Mouse (Mus musculus) liver (tissue): Measurements from ENCODE around the gene Slc38a8.

ENCODE experiments used
- DNase-seq: peaks from one replicate; pipeline ENCODE4 v3.0.0-alpha.2; 2020; ENCODE audit warnings: mixed read lengths

The Slc38a8 gene

DNA sequence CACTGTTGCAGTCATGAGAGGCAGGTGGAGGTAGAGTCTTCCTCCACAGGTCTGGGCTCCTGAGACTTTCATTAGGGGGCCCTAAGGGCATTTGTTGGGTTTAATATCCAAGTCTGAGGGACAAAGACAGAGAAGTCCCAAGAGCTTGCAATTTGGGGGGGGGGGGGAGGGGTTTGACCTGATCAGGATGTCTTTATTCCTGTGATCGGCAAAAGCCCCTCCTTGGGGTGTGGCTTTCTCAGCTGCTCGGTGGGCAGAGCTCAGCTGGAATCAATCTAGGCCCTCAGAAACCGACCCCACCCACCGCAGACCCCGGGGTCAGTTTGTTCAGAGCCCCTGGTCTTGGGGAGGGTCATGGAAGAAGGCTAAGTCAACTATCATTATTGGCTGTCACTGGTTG is at the start of gene Slc38a8:
Slc38a8 (minus strand) TSS at position 101 of the 400 bp plus-strand sequence.
- no peak for DNase-seq

DNA sequence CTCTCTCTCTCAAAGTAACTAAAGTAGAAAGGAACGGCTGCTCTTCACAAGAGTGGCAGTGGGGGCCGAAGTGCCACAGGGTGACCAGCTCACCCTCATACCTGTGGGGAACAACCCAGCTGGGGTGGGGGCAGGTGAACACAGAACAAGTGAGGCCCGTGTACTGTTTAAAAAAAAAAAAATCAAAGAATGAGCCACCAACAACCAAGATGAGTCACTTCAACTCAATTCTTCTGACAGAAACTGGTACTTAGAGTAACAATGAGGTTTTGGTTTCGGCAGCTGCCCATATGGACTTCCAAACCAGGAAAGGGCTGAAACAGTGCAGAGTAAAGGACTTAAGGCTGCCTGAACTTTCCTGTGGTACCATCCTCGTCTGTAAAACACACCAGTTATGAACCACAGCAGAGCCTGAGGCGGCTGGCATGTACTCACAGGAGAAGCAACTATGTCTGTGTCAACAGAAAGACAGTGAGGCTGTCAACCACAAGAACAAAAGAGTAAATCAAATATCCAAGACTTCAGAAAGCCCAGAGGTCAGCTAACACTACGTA is 47.1 kb upstream of the Slc38a8 start:
- no peak for DNase-seq

DNA sequence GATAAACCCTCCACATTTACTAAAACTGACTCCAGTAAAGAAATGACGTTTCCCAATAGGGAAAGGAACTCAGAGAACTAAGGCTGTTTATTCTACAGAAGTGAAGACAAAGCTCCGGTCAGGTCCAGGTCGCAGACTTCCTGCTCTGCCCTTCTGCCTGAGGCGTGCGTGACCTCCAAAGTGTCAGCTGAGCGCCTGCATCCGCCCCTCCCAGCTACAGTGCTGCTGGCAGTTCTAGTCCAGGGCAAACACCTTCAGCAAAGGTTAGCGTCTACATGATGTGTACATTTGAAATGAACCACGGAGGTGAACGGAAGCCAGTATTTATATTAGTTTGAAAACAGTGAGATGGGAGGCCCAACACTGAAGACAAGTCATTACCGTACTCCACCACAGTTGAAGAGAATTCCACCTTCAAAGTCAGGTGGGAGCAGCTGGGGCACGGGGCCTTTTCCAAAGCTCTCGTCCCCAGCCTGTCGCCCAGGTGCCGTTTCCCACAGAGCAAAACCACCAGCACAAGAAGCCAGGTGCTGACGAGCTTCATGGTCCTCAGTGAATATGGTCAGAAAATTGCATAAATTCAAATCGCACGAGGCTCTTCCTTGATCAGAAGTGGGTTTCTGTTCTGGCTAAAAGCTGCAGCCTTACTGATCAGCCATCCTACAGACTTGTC is 45.7 kb upstream of the Slc38a8 start:
- DNase-seq: no peak

DNA sequence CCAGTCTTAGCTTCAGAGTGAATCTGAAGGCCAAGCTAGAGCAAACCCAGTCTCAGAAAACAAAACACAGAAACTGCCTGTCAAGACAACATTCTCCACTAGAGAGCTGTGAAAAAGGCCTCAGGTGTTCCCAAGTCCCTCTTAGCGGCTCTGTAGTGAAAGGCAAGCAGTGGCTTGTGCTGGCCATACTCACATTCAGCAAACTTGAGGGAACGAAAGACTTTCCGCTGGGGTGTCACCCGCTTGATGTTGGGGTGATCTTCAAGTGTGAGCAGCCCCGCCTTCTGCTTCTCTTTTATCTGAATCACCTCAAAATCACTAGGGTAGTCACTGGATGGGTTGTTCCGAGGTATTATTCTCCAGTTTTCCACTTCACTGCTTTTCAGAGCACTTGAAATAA is 44.3 kb upstream of the Slc38a8 start:
- DNase-seq: no peak

DNA sequence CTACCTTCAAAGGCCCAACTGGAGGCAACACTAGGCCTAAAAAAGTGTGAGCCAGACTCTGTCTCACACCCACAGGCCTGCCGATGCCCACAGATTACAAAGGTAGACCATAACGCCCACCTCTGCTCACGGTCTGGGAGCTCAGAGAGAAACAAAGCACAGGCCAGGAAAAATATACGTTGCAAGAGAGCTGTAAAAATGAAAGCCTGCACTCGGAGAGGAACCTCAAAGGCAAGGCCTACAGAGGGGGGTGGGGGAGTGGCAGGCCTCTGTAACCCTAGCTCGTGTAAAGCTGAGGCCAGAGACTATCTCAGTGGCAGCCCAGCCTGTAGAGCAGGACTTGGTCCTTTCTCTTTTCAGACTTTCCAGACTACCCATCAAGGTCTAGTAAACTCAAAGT is 43.7 kb upstream of the Slc38a8 start:
- no peak for DNase-seq

DNA sequence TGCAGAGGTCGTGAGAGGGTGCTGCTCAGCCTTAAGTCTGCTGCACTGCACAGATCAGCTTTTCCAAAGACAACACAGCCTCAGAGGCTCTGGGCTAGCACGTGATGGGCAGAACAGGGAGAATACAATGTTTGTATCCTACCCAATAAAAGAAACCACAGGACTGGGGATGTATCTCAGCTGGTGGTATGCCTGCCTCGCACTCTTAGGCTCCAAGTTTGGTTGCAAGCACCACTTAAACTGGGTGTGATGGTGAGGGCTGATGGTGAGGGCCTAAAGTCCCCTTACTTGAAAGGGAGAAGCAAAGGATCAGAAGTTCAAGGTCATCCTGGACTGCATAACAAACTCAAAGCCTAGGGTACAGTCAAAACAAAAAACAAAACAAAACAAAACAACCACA is 43.1 kb upstream of the Slc38a8 start:
- DNase-seq: no peak

DNA sequence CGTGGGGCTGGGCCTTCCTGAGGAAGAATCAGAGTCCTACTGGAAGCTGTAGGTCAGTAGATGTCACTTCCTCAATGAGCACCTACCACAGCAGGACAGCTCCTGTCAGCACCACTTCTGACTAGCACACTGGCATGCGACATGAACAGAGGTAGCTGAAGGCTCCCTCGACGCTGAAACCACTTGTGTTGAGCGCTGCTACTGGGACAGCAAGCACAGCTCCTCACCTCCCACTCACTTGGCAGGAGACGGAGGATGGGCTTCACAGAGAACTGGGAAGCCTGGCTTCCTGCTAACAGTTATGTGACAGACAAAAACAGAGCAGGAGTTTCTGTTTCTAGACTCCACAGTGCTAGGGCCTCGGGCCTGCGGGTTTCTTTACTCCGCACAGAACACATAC is 30.5 kb upstream of the Slc38a8 start:
- no peak for DNase-seq

DNA sequence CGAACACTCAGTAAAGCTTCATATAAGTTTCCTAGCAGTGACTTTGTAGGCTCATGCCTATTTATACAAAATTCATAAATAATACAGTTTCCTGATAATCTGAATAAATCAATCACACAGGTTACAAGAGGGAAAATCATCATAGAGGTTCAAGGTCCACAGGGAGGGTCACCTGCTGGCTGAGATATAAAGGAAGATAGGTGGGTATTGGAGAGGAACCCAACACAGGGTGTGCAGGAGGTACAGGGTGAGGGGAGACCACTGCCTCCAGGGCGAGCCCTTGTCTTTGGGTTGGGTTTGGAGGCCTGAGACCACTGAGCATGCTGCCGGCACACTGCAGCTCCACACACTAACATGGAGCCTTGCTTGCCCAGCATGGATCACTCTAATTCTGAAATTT is 29.9 kb upstream of the Slc38a8 start:
- DNase-seq: no peak

DNA sequence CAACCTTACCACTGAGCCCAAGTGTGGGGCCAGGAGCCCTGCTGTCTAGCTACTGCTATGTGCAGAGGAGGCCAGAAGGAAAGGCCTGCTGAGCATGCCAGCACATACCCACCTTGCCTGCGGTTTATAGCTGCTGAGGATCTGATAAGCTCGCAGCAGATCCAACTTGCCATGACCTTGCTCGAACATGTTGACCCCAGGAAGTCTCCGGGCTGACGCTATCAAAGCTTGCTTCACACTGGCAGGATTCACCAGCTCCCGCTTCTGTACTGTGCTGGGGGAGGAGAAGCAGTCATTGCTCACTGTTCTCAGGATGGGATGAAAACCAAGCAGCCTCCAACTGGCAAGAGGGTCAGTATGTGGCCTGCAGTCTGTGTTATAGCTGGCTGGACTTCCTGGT is 29.4 kb upstream of the Slc38a8 start:
- DNase-seq: no peak

DNA sequence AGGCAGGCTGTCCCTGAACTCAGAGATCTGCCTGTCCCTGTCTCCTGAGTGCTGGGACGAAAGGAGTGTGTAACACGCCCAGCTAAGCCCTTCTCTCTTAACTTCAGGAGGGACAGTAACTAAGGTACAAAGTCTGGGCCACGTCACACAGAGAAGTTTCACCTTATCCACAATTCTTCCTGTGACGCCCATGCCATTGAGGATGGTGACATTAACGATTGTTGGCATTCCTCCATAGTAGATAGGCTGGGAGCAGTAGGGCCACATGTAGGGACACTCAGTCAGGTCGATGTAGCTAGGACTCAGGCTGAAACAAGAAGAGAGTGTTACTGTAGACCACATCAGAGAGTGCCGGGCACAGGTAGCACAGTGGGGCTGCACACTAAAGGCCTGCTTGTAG is 27.3 kb upstream of the Slc38a8 start:
- DNase-seq: no peak

DNA sequence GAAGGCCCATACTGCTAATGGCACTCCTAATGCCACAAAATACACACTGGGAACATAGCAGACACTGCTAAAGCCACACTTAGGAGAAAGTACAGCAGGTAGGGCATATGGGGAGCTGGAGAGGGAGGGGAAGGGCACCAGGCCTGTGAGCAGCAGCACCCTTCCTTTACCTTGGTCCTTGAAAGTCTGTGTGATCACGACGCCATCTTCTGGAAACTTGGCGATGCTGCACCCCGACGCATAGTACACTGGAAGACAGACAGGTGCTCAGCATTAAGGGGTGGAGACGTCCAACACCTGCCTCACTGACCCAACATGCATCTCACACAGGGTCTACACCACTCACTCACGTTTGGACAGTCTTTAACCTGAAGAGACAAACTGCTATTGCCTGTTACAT is 18.6 kb upstream of the Slc38a8 start:
- DNase-seq: no peak

DNA sequence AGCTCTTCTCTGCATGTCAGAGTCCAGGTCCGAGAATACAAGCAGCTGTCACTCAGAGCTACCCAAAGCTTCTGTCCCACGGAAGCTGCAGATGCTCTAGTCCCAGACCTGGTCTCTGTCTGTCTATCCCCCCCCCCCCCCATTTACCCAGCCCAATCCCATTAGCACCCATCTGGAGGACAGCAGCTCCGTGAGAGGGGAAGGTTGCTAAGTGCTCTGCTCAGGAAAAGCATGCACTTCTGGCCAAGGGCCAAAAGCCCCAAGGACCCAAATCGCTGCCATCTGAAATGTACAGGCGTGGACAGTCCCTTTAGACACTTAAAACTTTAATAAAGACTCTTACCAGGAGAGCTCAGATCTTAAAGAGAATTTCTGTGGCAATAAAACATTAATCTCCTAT is 15.2 kb upstream of the Slc38a8 start:
- DNase-seq: no peak

DNA sequence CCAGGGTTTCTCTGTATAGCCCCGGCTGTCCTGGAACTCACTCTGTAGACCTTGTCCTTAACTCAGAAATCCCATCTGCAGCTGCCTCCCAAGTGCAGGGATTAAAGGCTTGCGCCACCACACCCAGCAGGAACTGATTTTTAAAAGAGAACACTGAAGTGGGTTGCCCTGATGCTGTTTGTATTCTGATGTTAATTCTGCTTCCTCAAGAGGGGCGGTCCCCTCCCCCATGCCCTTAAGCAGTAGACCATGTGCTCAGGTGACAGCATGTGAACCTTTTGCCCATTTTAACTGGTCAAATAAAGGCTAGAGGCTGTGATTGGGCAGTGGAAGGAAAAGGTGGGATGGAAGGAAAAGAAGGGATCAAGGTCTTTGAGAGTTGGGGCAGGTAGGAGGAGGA is 14.3 kb upstream of the Slc38a8 start:
- DNase-seq: no peak

DNA sequence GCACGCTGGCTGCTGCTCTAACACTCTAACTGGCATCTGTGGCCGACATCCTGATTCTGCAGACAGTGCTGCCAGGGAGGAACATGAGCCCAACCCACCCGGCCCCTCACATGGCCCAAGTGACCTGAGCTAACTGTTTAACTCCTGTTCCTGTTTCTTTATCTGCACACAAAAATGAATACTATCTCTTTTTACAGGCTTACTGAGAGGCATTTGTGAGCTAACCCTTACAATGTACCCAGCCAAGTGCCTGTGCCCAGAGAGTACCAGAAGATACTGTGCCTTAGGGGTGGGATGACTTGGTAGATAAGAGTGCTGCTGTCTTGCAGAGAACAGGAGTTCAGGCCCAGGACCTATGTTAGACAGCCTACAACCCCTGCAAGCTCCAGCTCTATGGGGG is 13.4 kb upstream of the Slc38a8 start:
- DNase-seq: no peak

DNA sequence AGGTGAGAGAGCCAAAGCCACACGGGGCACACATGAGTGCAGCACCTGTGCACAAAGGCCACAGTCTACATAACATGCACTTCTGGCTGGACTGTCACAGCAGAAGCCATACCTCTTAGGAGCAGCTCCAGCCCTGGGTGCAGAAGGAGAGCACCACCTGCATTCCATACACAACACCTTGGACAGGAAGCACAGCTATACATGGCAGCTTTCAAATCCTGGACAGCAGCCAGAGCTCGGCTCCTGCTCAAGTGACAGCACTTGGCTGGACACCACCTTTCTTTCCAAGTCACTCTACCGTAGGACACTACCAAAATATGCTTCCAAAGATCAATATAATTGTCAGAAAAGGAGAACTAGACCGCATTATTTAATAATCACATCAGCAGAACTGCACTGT is 11.9 kb upstream of the Slc38a8 start:
- DNase-seq: no peak

DNA sequence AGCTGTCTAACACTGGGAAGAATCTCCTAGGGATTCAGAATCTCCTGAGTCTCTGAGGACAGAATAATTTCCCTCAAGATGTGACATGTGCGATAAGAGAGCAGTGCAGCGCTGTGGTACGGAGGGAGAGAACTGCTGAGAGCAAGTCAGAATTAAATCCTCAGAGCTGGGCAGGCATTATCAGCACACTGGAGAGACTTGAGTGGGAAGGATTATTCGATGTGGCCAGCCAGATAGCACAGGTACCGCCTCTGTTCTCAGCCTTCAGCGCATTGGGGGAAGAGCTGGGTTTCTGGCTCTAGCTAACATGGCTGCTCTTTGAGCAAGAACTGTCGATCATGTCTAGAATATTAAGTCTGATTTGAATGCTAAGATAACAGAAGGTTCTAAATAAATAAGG is 10.2 kb upstream of the Slc38a8 start:
- DNase-seq: no peak

DNA sequence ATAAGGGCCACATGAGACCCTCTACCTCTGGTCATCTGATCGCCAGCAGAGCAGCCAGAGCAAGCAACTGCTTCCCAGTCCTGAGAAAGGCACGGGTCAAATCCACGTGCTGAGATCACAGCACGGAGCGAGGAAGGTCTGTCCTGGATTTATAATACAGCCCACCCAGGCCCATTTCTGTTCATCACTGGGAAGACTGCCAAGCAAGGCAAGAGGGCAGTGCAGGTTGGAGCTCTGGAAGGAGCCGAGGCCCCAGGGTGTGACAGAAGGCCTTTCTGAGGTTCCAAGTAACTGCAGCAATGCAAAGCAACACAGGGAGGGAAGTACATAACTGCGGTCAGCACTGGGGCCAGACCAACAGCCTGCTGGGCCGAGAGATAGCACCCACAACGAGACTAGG is 9.0 kb upstream of the Slc38a8 start:
- no peak for DNase-seq

DNA sequence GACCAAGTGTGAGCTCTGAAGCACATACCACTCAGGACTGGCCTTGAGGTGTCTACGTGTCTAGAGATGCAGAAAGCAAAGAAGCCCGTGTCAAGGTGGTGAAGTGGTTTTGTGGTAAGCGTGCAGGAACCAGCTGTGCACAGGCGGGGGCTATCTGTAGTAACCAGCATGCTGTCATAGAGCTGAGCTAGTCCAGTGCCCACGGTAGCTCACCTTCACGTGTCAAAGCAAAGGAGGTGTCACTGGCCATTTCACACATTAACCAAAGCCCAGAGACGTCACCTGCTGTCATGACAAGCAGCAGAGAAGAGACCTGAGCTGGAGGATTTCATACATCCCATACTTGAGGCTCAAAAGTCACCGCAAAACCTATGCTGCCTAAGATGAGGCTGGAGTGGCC is 4.6 kb upstream of the Slc38a8 start:
- DNase-seq: no peak

DNA sequence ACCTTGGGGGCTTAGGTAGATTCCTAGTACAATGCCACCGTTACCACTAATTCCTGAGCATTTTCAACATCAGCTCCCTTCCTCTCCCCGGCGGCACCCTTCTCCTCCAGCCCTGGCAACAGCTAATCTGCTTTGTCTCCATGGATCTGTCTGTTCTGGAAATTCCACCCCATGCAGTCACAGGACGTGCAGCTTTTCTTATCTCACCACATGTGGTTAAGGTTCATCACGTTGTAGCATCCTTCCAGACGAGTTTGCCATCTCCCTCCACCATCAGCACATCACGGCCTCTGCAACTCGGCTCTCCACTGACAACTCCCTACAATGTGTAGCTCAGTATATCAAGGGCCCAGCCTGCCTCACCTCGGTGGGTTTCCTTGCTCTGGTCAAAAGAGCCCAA is 4.0 kb upstream of the Slc38a8 start:
- no peak for DNase-seq

DNA sequence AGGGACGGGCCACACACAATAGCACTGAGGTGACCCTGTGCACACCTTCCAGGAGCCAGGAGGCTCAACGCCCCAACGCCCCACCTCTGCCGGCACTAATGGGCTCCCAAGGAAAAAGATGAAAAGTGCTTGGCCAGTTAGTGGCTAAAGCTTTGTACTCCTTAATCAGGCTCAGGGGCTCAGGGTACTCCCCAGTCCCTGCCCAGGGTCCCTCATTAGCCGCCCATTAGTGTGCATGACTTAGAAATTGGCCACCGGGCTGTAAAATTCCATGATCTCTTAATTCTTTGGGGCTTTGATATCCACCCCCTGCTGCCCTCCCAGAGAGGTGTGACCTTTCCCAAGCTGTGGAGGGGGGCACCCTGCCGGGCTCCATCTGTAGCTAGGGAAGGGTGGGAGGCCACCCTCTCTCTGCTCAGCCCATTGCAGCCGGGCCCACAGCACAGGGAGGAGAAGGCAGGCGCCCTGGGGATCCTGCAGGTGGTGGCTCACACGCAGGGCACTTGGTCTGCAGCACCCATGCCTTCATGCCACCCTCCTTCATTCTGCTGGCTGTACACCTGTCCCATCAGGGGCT is 1.8 kb upstream of the Slc38a8 start:
- DNase-seq: no peak

DNA sequence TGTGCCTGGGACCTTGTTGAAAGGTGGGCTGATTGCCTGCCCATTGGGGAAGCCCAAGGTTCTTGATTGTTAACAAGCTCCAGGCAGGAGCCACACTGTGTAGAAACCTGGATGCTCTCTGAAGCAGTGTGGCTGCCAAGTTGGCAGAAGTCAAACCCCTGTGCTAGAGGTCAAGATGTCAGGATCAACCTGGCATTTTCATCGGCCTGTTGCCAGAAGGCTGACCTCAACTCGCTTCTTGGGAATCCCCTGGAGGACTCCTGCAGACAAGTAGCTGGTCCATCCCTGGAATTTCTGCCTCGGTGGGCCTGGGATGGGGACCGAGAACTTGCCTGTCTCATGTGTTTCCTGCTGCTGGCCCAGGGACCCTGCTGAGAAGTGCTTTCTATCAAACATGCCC is 613 bp upstream of the Slc38a8 start:
- no peak for DNase-seq

DNA sequence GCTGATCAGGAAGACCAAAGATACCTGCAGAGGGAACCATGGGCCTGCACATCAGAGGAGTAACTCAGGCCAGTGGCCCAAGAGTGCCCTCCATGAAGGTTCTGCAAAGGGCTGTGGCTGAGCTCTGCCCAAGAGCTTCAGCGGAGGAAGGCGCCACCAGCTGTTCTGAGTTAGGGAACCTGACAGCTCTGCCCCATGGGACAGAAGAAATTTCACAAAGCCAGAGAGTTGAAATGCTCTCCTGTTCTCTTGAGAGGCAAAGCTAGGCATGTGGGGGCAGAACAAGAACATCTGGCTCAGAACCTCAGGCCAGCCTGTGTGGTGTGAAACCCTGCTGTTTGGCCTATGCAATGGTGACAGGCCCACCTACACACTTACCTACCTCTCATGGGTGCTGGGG is 1.7 kb downstream of the Slc38a8 start:
- DNase-seq: no peak

DNA sequence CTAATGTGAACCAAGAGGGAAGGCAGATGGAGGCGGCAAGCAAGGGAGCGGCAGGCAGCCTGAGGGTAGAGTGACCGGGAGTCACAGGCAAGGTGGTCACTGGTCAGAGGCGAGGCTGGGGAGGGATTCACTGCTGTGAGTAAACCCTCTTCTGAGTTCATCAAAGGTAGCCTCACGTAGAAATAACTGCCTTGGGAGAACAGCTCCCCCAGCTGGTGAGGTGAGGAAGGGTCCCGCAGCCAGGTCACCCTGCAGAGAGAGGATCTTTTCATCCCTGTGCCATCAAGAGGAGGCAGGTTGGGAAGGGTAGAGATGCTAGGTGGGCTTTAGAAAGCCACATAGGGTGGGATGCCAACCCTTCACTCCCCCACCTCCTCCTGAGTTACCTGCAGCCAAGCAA is 4.7 kb downstream of the Slc38a8 start:
- DNase-seq: peak; percentile 37

DNA sequence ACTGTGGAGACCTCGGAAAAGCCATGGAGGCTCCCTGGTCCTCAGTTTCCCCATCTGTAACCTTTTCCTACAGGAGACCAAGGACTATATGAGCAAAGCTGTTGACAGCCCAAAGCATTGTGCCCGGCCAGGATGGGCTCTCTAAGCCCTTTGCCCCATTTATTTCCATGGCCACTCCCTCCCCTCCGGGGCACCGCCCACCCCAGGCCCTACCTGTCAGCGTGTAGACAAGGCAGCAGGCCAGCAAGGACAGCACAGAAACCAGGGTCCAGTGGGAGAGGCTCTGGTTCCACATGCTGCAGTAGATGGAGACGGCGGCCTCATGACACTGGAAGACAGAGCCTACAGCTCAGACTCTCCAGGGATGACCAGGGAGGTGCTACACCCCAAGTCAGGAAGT is 14.4 kb downstream of the Slc38a8 start:
- no peak for DNase-seq
